Mouse (Mus musculus) right cerebral cortex, postnatal 10 days (tissue): ENCODE measurements around the gene Pqlc2.

Source experiments
- DNase-seq, 2 experiments: peaks; one replicate each; pipeline ENCODE4 v3.0.0; 2021; ENCODE audit warnings: low spot score in 2 of 2

The Pqlc2 gene

DNA sequence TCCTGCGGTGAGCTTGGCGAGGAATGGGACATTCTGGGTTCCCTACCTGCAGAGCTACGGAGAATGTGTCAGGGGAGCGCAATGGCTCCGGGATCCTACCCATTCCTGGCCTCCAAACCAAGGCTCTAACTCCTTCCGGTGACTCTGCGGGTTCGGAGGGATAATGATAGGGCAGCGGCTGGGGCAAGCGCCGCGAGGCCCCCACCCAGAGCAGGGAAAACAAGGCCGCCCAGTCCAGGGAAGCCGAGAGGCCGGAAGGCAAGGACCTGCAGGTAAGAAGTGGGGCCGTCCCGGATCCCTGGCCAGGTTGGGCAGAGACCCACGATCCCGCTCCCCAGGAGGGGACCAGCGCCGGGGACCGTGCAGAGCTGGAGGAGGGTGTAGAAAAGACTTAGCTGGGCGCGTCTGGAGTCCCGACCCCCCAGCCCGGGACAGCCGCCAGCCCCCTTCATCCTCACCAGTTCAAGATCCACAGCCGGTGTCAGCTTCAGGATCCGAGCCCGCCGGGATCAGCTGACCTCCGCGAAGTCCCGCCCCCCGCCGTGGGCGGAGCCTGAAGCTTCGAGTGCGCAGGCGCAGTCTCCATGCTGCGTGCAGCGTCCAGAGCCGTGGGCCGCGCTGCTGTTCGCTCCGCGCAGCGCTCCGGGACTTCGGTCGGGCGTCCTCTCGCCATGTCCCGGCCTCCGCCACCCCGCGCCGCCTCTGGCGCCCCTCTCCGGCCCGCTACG is at the start of gene Pqlc2, which contains the start of gene Akr7a5:
Gene Pqlc2, minus strand, starts transcription at position 538 of the 728 bp plus-strand sequence.
Gene Akr7a5, plus strand, starts transcription at position 574 of the 728 bp plus-strand sequence.
- DNase-seq = peak; percentile 97 to 99

DNA sequence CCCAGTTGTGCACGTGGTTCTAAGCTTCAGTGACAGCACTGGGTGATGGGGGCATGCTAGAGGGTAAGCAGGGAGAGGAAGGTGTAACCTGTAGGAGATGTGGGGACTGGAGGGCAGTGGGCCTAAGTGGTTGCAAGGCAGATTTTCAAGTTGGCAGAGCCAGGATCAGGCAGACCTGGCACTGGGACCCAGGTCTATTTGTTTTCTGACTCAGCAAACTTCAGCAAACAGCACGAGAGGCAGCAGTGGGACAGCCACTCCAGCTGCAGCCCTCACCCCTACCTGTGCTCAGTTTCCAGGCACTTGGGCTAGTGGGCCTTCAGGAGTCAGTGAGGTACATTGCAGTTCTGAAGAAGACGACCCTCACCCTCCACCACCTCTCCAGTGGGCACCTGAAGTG is 46.7 kb upstream of the Pqlc2 start:
- DNase-seq = no peak

DNA sequence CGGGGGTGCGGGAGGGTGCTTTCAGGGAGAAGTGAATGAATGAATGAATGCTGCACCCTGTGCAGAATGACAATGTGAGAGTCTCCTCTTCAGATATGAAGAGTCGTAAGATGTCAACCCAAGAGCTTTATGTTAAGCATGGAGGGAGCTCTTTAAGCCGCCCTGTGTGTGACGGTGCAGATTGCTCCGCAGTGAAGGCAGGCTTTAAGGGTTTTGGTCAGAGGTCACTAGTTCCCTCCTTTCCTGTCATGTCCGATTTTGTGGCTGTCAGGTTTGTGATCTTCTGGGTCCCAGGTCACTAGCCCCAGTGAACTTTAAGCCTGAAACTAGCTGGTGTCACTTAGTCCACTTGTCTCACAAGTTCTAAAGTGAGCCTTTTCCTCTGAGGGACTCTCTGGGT is 42.3 kb upstream of the Pqlc2 start:
- DNase-seq = no peak

DNA sequence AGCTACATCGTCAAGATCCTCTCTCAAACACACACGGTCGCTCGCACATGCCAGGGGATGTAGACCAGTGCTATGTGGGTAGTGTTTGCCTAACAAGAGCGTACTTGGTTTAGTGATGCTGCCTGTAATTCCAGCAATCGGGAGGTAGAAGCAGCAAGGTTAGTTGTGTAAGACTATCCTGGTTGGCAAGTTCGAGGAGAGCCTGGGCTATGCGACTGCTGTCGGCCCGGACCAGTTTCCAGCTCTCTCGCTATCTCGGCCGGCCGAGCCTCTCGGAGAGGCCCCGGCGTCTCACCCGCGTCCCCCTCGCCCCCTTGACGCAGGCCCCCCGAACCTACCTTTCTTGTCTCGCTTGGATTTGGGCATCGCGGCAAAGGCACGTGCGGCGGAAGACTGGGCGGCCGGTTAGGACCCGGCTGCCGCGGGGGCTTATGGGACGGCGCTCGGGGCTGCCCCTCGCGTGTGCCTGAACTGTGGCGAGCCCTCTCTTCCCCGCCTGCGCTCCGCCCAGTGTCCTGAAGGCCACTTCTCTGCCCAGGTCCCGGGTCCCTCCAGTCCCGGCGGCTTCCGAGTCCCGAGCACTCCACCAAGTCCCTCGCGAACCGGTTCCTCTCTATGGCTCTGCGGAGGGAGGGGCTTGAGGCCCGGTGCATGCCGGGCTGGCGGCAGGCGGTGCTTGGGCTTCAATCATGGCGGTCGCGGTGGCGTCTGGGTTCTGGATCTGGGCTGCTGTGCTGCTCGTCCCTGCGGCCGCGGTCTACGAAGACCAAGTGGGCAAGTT is 41.6 kb upstream of the Pqlc2 start, which contains the start of the genes Mrto4, Emc1 and Ubr4:
Gene Mrto4, minus strand, starts transcription at position 646 of the 781 bp plus-strand sequence.
Gene Emc1, plus strand, starts transcription at position 657 of the 781 bp plus-strand sequence.
Gene Ubr4, plus strand, starts transcription at position 679 of the 781 bp plus-strand sequence.
- DNase-seq = peak; percentile 87 to 90

DNA sequence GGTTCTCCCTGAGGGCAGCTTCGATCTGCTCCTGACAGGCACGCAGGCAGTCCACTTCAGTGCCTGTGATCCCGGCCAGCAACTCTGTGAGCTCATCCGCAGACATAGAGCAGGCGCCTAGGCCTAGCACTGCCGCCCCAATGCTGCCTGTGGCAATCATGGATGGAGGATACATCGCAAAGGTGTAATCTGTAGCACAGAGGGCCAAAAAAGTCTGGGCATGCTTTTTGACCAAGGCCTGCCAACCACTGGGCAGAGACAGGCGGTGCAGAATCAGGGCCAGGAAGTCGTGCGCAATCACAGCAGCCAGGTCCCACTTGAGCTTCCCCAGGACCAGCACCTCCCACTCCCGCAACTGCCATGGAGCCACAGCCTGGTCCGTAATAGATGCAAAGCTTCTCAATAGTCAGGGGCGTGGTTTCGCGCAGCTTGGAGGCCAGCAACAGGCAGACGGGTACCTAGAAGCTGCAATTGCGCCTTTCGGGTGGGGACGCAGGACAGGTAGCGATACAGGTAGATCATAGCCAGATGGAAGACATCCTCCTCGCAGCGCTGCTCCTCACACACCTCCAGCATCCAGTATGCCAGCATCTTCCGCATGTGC is 35.0 kb upstream of the Pqlc2 start:
- no peak for DNase-seq

DNA sequence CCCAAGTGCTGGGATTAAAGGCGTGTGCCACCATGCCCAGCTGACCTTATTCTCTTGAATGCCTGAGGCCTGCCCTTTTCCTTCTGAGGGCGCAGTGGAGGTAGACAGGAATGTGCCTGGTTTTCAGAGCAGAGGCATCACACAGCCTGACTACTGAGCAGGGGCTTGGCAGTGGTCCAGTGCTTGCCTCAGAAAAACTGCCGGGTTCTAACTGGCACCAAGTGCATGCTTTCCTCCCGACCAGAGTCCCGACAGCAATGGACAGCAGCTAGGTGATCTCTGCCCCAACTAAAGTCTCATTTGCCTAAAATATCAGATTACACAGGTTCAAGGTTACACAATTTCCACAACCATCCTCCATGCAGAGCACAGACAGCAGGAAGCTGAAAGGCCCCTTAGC is 33.2 kb upstream of the Pqlc2 start:
- DNase-seq = peak; percentile 78 to 80

DNA sequence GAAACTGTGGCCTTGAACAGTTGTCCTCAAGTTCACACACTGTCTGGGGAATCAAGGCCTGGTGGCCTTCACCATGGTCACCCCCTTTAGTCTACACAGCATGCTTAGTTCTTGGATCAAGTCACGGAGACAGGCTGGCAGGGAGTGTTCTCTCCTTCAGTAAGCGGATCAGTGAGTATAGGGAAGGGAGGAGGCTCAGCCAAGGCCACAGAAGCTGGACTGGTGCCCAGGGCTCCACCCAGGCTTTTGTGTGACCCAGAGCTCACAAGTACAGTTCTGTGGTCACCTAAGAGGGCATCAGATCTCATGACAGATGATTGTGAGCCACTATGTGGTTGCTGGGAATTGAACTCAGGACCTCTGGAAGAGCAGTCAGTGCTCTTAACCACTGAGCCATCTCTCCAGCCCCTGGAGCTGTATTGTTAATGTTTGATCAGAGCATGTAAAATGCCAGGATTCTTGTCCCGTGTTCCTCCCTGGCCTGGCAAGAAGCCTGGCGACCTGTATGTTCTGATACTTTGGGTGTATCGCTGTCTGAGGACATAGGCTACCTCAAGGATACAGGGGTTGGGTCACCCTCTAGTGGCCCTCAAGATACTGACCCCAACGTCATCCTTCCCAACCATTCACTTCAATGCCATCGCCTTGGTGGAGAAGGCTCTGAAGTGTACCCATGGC is 31.2 kb upstream of the Pqlc2 start:
- DNase-seq = no peak

DNA sequence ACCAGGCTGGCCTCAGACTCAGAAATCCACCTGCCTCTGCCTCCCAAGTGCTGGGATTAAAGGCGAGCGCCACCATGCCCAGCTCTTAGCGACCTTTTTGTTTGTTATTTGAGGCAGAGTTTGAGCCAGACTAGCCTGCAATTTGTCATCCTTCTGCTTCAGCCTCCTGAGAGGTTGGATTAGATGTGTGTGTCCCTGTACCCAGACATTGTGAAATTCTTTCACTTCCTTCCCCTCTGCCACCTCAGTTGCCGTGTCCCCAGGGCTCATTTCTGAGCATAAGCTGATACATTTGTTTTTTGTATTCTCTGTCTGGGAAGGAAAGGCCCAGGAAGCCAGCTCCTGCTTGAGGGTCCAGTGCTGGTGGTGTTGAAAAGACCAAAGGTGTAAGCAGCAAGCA is 30.3 kb upstream of the Pqlc2 start:
- DNase-seq = no peak

DNA sequence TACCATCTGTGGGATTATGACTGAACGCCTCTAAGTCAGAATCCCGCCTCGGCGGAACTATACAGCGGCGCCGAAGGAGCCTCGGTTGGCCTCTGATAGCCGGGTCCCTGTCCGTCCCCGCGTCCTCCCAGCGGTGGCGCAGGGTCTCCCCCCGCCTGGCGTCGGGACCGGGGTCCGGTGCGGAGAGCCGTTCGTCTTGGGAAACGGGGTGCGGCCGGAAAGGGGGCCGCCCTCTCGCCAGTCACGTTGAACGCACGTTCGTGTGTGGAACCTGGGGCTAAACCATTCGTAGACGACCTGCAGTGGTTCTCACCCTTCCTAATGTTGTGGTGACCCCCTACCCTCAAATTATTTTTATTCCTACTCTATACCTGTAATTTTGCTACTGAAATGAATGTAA is 27.6 kb upstream of the Pqlc2 start:
- DNase-seq = no peak

DNA sequence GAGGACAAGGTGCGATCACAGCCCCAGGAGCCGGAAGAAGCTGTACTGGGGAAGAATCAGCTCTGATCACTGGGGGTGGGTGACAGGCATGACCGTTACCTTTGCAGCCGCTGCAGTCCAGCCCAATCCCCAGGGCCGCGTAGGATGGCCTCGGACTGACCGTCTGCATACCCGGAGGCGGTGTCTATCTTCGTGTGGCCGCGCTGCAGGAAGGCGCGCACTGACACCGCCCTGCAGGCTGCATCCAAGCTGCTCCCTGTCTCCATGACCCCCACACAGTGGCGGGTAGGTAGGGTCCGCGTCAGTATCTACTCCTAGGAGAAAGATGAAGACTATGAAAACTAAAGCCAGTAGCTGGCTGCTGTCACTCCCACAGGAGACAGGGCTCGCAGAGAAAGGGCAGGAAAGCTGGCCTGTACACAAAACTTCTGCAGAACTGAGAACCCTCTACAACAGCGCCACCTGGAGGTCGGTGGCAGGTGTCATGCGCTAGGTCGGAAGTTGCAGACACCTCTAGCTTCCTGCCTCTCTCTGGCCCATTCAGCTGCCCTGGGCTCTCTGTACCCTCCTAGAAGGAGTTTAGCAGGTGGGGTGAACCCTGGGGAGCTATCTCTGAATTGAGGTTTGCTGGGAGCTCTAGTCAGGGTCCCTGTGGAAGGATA is 26.4 kb upstream of the Pqlc2 start:
- peak in 1 of 2 experiments; percentile 78 for DNase-seq

DNA sequence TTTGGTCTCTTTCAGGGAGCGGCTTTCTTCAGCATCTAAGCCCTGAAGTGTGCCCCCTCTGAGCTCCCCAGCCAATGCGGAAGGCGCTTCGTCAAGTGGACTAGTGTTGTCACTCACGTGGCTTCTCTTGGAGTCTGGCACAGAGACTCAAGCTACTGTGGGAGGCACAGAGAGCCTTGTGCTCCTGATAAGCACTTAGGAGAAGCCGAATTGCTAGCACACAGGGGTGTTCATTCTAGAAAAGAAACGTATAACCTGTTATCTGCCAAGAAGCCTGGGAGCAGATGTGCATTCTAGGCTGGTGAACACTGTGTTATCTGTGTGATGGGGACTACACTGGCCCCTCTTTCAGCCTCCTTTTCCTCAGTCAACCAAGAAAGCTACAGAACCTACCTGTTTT is 25.0 kb upstream of the Pqlc2 start:
- no peak for DNase-seq

DNA sequence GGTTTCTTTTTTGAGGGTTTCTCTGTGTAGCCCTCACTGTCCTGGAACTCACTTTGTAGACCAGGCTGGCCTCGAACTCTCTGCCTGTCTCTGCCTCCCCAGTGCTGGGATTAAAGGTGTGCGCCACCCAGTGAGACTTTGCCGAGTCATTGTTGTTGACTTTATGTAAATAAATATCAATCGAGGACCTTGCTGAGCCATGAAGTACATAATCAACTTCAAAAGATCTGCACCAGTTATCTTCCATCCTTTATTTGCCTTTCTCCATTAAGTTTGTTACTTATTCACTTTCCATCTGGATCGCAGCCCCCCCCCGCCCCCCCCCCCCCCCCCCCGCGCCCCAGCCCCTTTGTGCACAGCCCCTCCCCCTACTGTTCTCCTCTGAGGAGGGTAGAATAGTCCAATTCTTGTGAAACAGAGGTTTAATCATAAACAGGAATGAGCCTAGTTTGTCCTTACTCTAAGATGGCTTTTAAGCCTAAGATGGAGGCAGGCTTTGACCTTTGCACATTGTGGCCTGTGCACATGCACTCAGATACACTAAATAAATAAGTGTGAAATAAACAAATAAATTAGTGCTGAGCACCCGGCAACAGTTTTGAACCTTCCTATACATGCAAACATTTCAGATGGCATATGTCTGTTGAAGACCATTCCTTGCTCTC is 24.3 kb upstream of the Pqlc2 start:
- no peak for DNase-seq

DNA sequence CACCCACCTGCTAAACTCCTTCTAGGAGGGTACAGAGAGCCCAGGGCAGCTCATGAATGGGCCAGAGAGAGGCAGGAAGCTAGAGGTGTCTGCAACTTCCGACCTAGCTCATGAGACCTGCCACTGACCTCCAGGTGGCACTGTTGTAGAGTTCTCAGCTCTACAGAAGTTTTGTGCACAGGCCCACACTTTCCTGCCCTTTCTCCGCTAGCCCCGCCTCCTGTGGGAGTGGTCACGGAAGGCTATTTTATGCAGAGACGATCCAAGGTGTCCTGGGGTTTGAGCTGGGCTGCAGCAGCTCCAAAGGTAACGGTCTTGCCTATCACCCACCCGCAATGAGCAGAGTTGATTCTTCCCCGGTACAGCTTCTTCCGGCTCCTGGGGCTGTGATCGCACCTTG is 20.1 kb upstream of the Pqlc2 start:
- peak in 1 of 2 experiments; percentile 61 for DNase-seq

DNA sequence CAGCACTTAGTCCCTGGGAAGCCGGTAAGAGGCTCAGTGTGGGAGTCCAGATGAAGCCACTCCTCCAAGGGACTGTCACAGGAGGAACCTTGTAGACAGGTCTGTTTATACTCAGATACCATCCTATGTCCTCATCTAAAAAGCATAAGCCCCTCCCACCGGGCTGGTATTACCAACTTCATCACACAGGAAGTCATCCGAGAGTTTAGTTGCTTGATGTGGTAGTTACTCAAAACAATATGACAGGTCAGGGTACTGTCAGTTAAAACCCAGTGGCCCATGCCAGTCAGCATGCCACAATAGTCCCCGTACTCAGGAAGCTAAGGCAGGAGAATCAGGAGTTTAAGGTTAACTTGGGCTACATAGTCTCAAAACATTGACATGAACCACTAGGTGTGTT is 9.2 kb upstream of the Pqlc2 start:
- DNase-seq = no peak

DNA sequence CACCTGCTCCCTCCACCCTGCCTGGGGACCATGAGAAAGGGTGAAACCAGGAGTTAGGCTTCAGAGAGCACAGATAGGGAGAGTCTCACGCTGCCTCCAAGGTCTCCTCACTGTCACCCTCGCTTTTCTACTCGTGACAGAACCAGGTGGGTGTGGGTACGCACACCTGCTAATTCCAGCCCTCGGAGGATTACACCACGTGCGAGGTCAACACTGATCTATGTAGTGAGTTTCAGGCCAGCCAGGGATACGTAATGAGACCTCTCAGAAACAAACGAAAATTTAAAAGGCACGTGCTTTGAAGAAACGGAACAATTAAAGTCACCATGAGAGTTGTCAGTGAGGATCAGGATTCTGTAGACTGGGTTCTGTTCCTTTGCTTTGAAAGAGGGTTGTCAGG is 7.9 kb upstream of the Pqlc2 start:
- DNase-seq = no peak

DNA sequence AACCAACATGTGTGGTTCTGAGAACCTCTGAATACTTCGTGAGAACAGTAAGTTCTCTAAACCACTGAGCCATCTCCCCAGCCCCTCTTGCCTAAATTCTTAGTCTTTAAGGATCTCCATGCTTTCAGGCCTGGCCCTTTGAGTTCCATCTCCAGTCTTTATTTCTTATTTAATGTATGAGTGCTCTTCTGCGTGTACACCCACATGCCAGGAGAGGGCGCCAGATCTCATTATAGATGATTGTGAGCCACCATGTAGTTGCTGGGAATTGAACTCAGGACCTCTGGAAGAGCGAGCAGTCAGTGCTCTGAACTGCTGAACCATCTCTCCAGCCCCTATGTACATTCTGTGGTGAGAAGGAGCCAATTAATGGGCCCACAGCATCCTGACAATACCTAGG is 2.1 kb upstream of the Pqlc2 start:
- no peak for DNase-seq

DNA sequence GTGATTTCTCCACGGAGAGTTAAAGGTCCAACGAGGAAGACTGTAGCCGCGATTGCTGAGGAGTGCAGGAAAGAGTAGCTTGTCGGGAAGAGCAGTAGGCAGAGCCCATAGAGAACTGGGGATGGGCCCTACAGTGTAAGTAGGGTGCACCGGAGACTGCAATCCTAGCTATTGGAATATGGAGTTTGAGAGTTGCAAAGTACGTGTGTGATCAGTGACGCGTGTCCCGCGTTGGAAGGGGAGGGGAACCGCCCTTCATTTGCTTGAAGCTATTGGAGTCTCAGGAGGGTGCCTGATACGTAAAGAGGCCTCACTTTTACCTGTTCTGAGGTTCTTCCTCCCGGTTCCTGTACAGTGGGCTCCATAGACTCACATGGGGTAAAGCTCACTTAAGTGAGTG is 1.2 kb upstream of the Pqlc2 start:
- no peak for DNase-seq

DNA sequence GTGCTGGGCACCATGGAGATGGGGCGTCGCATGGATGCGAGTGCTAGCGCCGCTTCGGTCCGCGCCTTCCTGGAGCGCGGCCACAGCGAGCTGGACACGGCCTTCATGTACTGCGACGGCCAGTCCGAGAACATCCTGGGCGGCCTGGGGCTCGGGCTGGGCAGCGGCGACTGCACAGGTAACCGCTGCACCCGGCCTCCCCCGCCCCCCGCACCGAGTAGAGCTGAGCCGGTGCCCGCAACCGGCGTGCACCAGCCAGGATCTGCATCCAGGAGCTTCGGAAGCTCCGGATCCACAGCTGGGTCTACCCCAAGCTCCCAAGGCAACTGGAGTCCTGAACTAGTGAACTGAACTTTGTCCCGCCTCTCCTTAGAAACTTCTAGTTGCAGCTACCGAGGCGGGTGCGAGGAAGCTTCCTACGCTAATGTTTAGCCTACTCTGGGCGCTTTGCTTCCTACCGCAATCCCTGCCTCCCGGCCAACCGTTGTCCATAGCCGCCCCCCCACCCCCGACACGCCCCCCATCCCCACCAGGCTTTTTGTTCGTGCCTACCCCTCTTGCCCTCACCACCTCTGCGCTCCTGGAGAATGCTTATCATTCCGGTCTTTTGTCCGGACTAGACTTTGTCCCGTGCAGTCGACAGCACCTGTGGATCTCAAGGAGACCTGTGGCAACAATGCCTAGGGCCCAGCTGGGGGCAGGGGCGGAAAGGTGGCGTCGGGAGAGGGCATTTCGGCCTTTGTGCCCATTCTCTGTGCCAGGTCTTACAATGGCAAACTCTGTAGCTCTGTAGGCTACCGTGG is 592 bp upstream of the Pqlc2 start:
- no peak for DNase-seq

DNA sequence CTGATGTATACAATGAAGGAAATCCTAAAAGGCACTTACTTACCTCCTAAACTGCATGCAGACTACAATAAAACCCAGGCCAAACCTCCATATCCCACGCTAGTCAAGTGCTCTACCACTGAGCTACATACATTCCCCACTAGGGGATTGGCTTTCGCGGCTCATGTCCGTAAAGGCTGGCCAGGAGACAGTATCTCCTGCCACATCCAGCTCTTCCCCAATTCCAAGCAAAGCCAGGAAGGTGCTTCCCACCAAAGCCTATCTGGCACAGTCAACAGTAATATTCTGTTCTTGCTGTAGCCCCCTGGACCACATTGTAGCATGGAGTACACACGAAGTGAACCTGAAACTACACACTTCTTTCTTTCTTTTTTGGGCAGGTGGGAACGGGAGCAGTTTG is 857 bp downstream of the Pqlc2 start:
- DNase-seq = no peak

DNA sequence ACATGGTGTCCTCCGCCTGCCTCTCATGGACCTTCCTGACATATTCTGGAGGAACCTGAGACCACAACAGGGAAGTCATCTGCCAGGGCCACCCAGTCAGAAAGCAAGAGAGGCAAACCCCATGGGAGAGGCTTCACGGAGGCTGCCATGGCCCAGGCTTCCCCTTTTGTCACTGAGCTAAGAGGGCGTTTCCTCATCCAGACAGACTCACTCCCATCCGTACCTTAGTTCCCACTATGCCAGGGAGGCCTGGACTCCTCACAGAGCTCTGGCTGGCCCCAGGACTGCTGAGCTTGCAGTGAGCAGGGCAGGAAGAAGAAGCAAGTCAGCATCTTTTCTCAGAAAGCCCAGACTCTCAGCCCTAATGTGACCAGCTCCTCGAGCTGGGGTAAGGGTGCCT is 2.6 kb downstream of the Pqlc2 start:
- peak; percentile 52 to 62 for DNase-seq
